Mouse (Mus musculus): ENCODE data around the gene Olah. TPM values are rescaled to one million over a fixed set of nuclear protein-coding genes. Genes with fewer than 3 reads are reported as not detected.
A peak's percentile ranks its signal among the peaks of the same experiment; 100 is the strongest.
"Not testable (repeated sequence)": the region's sequence is repeated elsewhere in the genome, so short reads cannot be mapped to it uniquely, and the experiment has no call there.

Gene Olah
- polyA plus RNA-seq (2021), result 0.04 TPM

- H3K27me3 ChIP-seq; DNase-seq (ENCODE audit: low read depth, low spot score); ATAC-seq; POLR2A ChIA-PET; in situ Hi-C loops (cut with MboI; ENCODE audit: low pct_unique_long_range_greater_than_20kb): not testable (repeated sequence)
- CTCF ChIA-PET, result interaction anchor here (1.3 kb wide), 1 partner anchor 8 kb away, joined by 3 read pairs; no protein-coding TSS in a partner anchor
These were observed at the start of gene Olah for GRCm38 (mm10) chr2:3397110-3397509. Gene Olah, minus strand, starts transcription at chr2:3397210.

- ChIA-PET POLR2A (no interaction called here), CTCF (no interaction called here)
- no peak for ATAC-seq
- TF ChIP-seq CTCF (IDR thresholded peaks at IDR 0.05), result no peak
- in situ Hi-C loops (cut with MboI; ENCODE audit: low pct_unique_long_range_greater_than_20kb), result no loop called here
- no peaks in the 10 kb centered on the region for H3K27me3 ChIP-seq
- no peak for DNase-seq (ENCODE audit: low read depth, low spot score)
These were observed 49.0 kb upstream of the Olah start for GRCm38 (mm10) chr2:3445984-3446383.

GRCm38 (mm10) chr2:3444206-3444605 is 47.2 kb upstream of the Olah start:
- in situ Hi-C loops (cut with MboI; ENCODE audit: low pct_unique_long_range_greater_than_20kb), result no loop called here
- H3K27me3 ChIP-seq, result no peaks in the 10 kb centered on the region
- CTCF ChIA-PET, result interaction anchor here (1.1 kb wide), 1 partner anchor 19 kb away, joined by 4 read pairs; no protein-coding TSS in a partner anchor
- no peak for TF ChIP-seq CTCF (IDR thresholded peaks at IDR 0.05)
- DNase-seq (ENCODE audit: low read depth, low spot score) (no peak), ATAC-seq (no peak)
- POLR2A ChIA-PET, result no interaction called here

- ATAC-seq (no peak), DNase-seq (ENCODE audit: low read depth, low spot score) (no peak)
- in situ Hi-C loops (cut with MboI; ENCODE audit: low pct_unique_long_range_greater_than_20kb), result no loop called here
- ChIA-PET CTCF (no interaction called here), POLR2A (no interaction called here)
- no peak for TF ChIP-seq CTCF (IDR thresholded peaks at IDR 0.05)
- no peaks in the 10 kb centered on the region for H3K27me3 ChIP-seq
These were observed 40.9 kb upstream of the Olah start for GRCm38 (mm10) chr2:3437956-3438355.

- CTCF ChIA-PET, result interaction anchor here (1.0 to 1.9 kb wide), 4 partner anchors 11 to 37 kb away, joined by 3 to 7 read pairs (median 4); partner anchors contain the start of gene Dclre1c
- in situ Hi-C loops (cut with MboI; ENCODE audit: low pct_unique_long_range_greater_than_20kb), result no loop called here
- TF ChIP-seq CTCF (IDR thresholded peaks at IDR 0.05), result no peak
- DNase-seq (ENCODE audit: low read depth, low spot score) (no peak), ATAC-seq (no peak)
- no peaks in the 10 kb centered on the region for H3K27me3 ChIP-seq
- POLR2A ChIA-PET, result interaction anchor here (0.6 kb wide), 1 partner anchor 102 kb away, joined by 3 read pairs; no protein-coding TSS in a partner anchor
These were observed 38.5 kb upstream of the Olah start for GRCm38 (mm10) chr2:3435369-3436061.

GRCm38 (mm10) chr2:3430956-3431355 is 33.9 kb upstream of the Olah start:
- in situ Hi-C loops (cut with MboI; ENCODE audit: low pct_unique_long_range_greater_than_20kb), result no loop called here
- no peak for ATAC-seq
- ChIA-PET CTCF (no interaction called here), POLR2A (no interaction called here)
- no peak for DNase-seq (ENCODE audit: low read depth, low spot score)
- H3K27me3 ChIP-seq, result no peaks in the 10 kb centered on the region
- no peak for TF ChIP-seq CTCF (IDR thresholded peaks at IDR 0.05)

- POLR2A ChIA-PET, result no interaction called here
- DNase-seq (ENCODE audit: low read depth, low spot score) (no peak), ATAC-seq (no peak)
- CTCF ChIA-PET, result interaction anchor here (1.3 to 1.4 kb wide), 4 partner anchors 10 to 30 kb away, joined by 3 to 7 read pairs (median 4); no protein-coding TSS in a partner anchor
- peaks cover 15% of the 10 kb centered on the region for H3K27me3 ChIP-seq
- TF ChIP-seq CTCF (IDR thresholded peaks at IDR 0.05), result no peak
- in situ Hi-C loops (cut with MboI; ENCODE audit: low pct_unique_long_range_greater_than_20kb), result no loop called here
These were observed 27.5 kb upstream of the Olah start for GRCm38 (mm10) chr2:3424579-3424910.

GRCm38 (mm10) chr2:3423841-3424578 is 27.0 kb upstream of the Olah start, which contains the start of gene Dclre1c:
Gene Dclre1c, plus strand, starts transcription at chr2:3424131.
- peak; percentile 100 for ATAC-seq
- in situ Hi-C loops (cut with MboI; ENCODE audit: low pct_unique_long_range_greater_than_20kb), result no loop called here
- no peak for TF ChIP-seq CTCF (IDR thresholded peaks at IDR 0.05)
- POLR2A ChIA-PET, result no interaction called here
- CTCF ChIA-PET, result interaction anchor here (1.3 to 1.4 kb wide), 3 partner anchors 10 to 31 kb away, joined by 3 to 7 read pairs (median 6); no protein-coding TSS in a partner anchor
- H3K27me3 ChIP-seq, result peaks cover 15% of the 10 kb centered on the region
- peak; percentile 60 for DNase-seq (ENCODE audit: low read depth, low spot score)

- POLR2A ChIA-PET, result no interaction called here
- in situ Hi-C loops (cut with MboI; ENCODE audit: low pct_unique_long_range_greater_than_20kb), result no loop called here
- ATAC-seq (no peak), DNase-seq (ENCODE audit: low read depth, low spot score) (no peak)
- no peak for TF ChIP-seq CTCF (IDR thresholded peaks at IDR 0.05)
- CTCF ChIA-PET, result no interaction called here
- peaks cover 18% of the 10 kb centered on the region for H3K27me3 ChIP-seq
These were observed 25.5 kb upstream of the Olah start, which contains the start of gene Meig1 for GRCm38 (mm10) chr2:3422548-3422947. Gene Meig1, minus strand, starts transcription at chr2:3422648.

- no peak for DNase-seq (ENCODE audit: low read depth, low spot score)
- ChIA-PET CTCF (no interaction called here), POLR2A (no interaction called here)
- TF ChIP-seq CTCF (IDR thresholded peaks at IDR 0.05), result no peak
- peaks cover 36% of the 10 kb centered on the region for H3K27me3 ChIP-seq
- no peak for ATAC-seq
- in situ Hi-C loops (cut with MboI; ENCODE audit: low pct_unique_long_range_greater_than_20kb), result no loop called here
These were observed 23.1 kb upstream of the Olah start for GRCm38 (mm10) chr2:3420157-3420556.

- TF ChIP-seq CTCF (IDR thresholded peaks at IDR 0.05), result no peak
- peaks cover 36% of the 10 kb centered on the region for H3K27me3 ChIP-seq
- ChIA-PET POLR2A (no interaction called here), CTCF (no interaction called here)
- DNase-seq (ENCODE audit: low read depth, low spot score) (peak; percentile 54), ATAC-seq (peak; percentile 74)
- in situ Hi-C loops (cut with MboI; ENCODE audit: low pct_unique_long_range_greater_than_20kb), result no loop called here
These were observed 21.9 kb upstream of the Olah start for GRCm38 (mm10) chr2:3418883-3419431.

Data from Patski (cell line).